Mouse (Mus musculus) liver, embryonic 12.5 days (tissue): Measurements from ENCODE around the gene Myo5c. TPM values are rescaled to one million over a fixed set of nuclear protein-coding genes. Genes with fewer than 3 reads are reported as not detected.

ENCODE experiments used
- ATAC-seq: fragments of 200-750 bp; cut with Nextera tagmentation; 2 replicates; pipeline ENCODE4 v1.8.0; 2017; ENCODE audit warnings: moderate number of reproducible peaks, mild to moderate bottlenecking, moderate library complexity
- H3K27ac ChIP-seq: fragments of 300-500 bp; sonication (generic); 2 replicates; pipeline ENCODE4 v1.5.1; 2016; ENCODE audit warnings: mild to moderate bottlenecking
- H3K27me3 ChIP-seq: fragments of 300-500 bp; sonication (generic); replicated peaks from 2 replicates; pipeline ENCODE4 v1.6.1; 2016; ENCODE audit warnings: mild to moderate bottlenecking, moderate library complexity
- H3K36me3 ChIP-seq: fragments of 300-500 bp; sonication (generic); 2 replicates; pipeline ENCODE4 v1.6.1; 2016; ENCODE audit warnings: mild to moderate bottlenecking, moderate library complexity
- H3K4me1 ChIP-seq: fragments of 300-500 bp; sonication (generic); 2 replicates; pipeline ENCODE4 v1.6.1; 2016
- H3K4me2 ChIP-seq: fragments of 300-500 bp; sonication (generic); 2 replicates; pipeline ENCODE4 v1.6.1; 2016; ENCODE audit warnings: mild to moderate bottlenecking, moderate library complexity
- H3K4me3 ChIP-seq: fragments of 300-500 bp; sonication (generic); 2 replicates; pipeline ENCODE4 v1.5.1; 2016; ENCODE audit warnings: mild to moderate bottlenecking, moderate library complexity
- H3K9ac ChIP-seq: fragments of 300-500 bp; sonication (generic); 2 replicates; pipeline ENCODE4 v1.6.1; 2016; ENCODE audit warnings: mild to moderate bottlenecking, moderate library complexity
- H3K9me3 ChIP-seq: fragments of 300-500 bp; sonication (generic); replicated peaks from 2 replicates; pipeline ENCODE4 v1.6.1; 2016; ENCODE audit warnings: mild to moderate bottlenecking, moderate library complexity
- WGBS: fragments of 180-500 bp; shearing (Covaris S2); methylation state at CpG from one replicate; pipeline ENCODE4 v1.1.7; 2016; ENCODE audit not compliant: insufficient replicate concordance; 5-methylcytosine and 5-hydroxymethylcytosine counted together
- polyA plus RNA-seq: library from polyadenylated mRNA; unstranded; fragments of >200 nt; fragmentation: Nextera tagmentation; extraction: Ambion mirVana; gene quantifications from 2 replicates; pipeline ENCODE4 v1.2.1, GENCODE M21; 2016

Myo5c gene
- polyA plus RNA-seq, 1 experiment from 2014 or later: 0.41 TPM

GRCm38 (mm10) chr9:75221420-75222287, 10.2 kb upstream of the Myo5c start:
- Histone ChIP-seq H3K9ac (no peak overlapping the region), H3K36me3 (no peaks in the 10 kb centered on the region), H3K27ac (no peak overlapping the region), H3K4me2 (no peak overlapping the region), H3K9me3 (no peaks in the 10 kb centered on the region), H3K27me3 (no peaks in the 10 kb centered on the region), H3K4me3 (no peak overlapping the region), H3K4me1 (no peaks in the 10 kb centered on the region; the same call in 1 of the 2 replicates)
- 43% methylated on average over 10 of the region's 10 CpGs for WGBS
- ATAC-seq: peak; percentile 79

GRCm38 (mm10) chr9:75232860-75233259, 1.0 kb downstream of the Myo5c start:
- H3K4me3 ChIP-seq: no peak overlapping the region
- H3K36me3 ChIP-seq: no peaks in the 10 kb centered on the region
- H3K4me1 ChIP-seq: no peaks in the 10 kb centered on the region
- peaks cover 48% of the 10 kb centered on the region for H3K27me3 ChIP-seq
- no peak for ATAC-seq
- whole genome bisulfite sequencing: 40% methylated on average over 8 of the region's 8 CpGs
- H3K9ac ChIP-seq: no peak overlapping the region
- no peaks in the 10 kb centered on the region for H3K9me3 ChIP-seq
- H3K4me2 ChIP-seq: no peak overlapping the region
- H3K27ac ChIP-seq: no peak overlapping the region

DNA sequence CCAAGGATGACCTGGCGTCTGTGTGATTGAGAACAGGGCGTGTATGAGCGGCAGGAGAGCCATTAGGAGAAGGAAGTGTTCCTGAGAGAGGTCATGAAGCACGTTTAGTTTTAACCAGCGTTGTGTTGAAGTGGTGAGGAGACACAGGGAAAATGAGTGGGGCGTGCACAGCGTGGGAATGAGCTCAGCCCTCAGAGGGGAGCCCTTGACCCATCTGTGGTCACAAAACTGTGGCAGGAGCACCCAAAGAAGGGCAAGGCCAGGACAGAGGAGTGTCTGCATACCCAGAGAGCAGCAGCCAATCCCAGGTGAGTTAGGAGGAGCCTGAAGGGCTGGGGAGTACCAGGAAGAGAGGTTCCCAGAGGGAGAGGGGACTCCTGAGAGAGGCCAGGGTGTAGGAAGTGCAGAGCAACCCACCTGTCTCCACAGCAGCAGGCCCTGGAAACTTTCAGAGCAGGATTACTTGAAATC, 2.5 kb downstream of the Myo5c start:
- no peak for ATAC-seq
- Histone ChIP-seq H3K27ac (no peak overlapping the region), H3K4me3 (no peak overlapping the region), H3K9ac (no peak overlapping the region), H3K36me3 (no peaks in the 10 kb centered on the region), H3K4me1 (no peaks in the 10 kb centered on the region), H3K27me3 (peaks cover 48% of the 10 kb centered on the region), H3K9me3 (no peaks in the 10 kb centered on the region), H3K4me2 (no peak overlapping the region)
- WGBS: 39% methylated on average over 7 of the region's 7 CpGs

GRCm38 (mm10) chr9:75234983-75235627, 3.3 kb downstream of the Myo5c start:
- no peak overlapping the region for H3K4me2 ChIP-seq
- no peaks in the 10 kb centered on the region for H3K9me3 ChIP-seq
- WGBS: 60% methylated on average over 12 of the region's 12 CpGs
- ATAC-seq: no peak
- peaks cover 48% of the 10 kb centered on the region for H3K27me3 ChIP-seq
- H3K27ac ChIP-seq: no peak overlapping the region
- no peak overlapping the region for H3K9ac ChIP-seq
- H3K36me3 ChIP-seq: no peaks in the 10 kb centered on the region
- no peak overlapping the region for H3K4me3 ChIP-seq
- no peaks in the 10 kb centered on the region for H3K4me1 ChIP-seq

GRCm38 (mm10) chr9:75235696-75236095, 3.9 kb downstream of the Myo5c start:
- no peak overlapping the region for H3K4me2 ChIP-seq
- no peaks in the 10 kb centered on the region for H3K9me3 ChIP-seq
- no peak overlapping the region for H3K27ac ChIP-seq
- H3K9ac ChIP-seq: no peak overlapping the region
- WGBS: 66% methylated on average over 2 of the region's 2 CpGs
- H3K4me1 ChIP-seq: no peaks in the 10 kb centered on the region
- no peaks in the 10 kb centered on the region for H3K36me3 ChIP-seq
- H3K4me3 ChIP-seq: no peak overlapping the region
- H3K27me3 ChIP-seq: peaks cover 45% of the 10 kb centered on the region
- ATAC-seq: no peak

DNA sequence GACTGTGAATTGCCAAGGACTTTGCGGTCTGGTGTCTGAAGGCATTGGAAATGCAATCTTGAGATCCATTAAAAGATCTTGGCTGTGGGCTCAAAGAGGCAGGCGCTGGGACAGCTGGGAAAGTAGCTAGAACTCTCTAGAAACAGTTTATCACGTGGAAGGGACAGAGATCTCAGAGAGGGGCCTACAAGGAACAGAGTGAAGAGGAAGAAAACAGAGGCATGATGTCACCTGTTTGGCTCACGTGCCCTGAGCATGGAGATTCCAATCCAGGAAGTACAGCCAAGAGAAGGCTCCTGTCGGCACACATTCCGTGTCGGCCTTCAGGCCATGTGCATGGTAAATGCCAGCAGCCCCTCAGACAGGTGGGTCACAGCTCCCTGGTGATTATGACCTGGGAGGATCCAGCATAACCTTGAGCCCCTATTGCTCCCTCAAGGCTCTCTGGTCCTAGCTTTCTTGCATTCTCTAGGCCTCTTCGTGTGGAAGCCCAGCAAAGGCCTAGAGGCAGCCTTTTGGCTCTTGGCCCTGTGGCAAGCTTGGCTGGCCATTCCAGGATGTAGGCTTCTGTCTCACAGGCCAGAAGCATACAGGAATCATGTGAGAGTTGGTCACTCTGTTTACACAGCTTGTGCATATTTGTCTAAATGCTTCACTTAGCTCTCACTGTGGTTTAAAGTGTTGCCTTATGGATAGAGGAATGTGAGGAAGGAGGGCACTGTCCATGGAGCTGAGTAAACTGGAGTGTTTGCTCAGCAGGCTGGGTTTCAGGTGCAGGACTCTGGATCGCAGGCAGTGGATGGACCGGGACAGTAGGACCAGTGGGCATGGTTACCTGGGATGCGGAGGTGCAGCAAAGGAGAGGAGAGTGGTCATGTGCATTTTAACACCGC, 4.8 kb downstream of the Myo5c start:
- Histone ChIP-seq H3K9ac (no peak overlapping the region), H3K4me3 (no peak overlapping the region), H3K9me3 (no peaks in the 10 kb centered on the region), H3K36me3 (no peaks in the 10 kb centered on the region), H3K27ac (no peak overlapping the region), H3K4me1 (no peaks in the 10 kb centered on the region), H3K27me3 (peaks cover 35% of the 10 kb centered on the region), H3K4me2 (no peak overlapping the region)
- 66% methylated on average over 12 of the region's 12 CpGs for WGBS
- peak; percentile 60 for ATAC-seq

- no peaks in the 10 kb centered on the region for H3K9me3 ChIP-seq
- ATAC-seq: no peak
- H3K9ac ChIP-seq: no peak overlapping the region
- no peaks in the 10 kb centered on the region for H3K4me1 ChIP-seq
- WGBS: 51% methylated on average over 3 of the region's 3 CpGs
- peaks cover 20% of the 10 kb centered on the region for H3K27me3 ChIP-seq
- H3K27ac ChIP-seq: no peak overlapping the region
- no peak overlapping the region for H3K4me3 ChIP-seq
- H3K36me3 ChIP-seq: no peaks in the 10 kb centered on the region
- no peak overlapping the region for H3K4me2 ChIP-seq
Measured at GRCm38 (mm10) chr9:75238179-75238578, 6.4 kb downstream of the Myo5c start.

DNA sequence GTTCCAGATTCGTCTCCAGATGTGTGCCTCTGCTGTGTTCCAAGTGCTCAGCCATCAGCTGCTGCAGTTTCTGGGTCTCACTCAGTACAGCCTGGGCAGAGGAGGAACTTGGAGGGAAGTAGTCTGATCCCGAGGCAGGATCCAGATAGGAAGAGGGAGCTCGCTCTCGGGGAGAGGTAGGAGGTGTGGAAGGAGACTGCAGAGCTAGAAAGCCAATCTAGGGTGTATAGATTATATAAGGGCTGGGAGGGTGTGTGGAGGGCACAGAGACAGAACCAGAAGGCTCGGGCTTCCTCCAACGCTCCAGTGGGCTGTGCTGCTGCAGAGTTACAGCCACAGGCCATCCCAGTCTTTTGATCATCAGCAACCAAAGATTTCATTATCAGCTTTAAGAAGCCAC, 11.2 kb downstream of the Myo5c start:
- WGBS: 53% methylated on average over 6 of the region's 6 CpGs
- H3K27ac ChIP-seq: no peak overlapping the region
- no peak overlapping the region for H3K9ac ChIP-seq
- no peaks in the 10 kb centered on the region for H3K4me1 ChIP-seq
- no peak overlapping the region for H3K4me2 ChIP-seq
- no peak overlapping the region for H3K4me3 ChIP-seq
- no peaks in the 10 kb centered on the region for H3K27me3 ChIP-seq
- ATAC-seq: no peak
- H3K9me3 ChIP-seq: no peaks in the 10 kb centered on the region
- no peaks in the 10 kb centered on the region for H3K36me3 ChIP-seq

GRCm38 (mm10) chr9:75243730-75244406, 12.0 kb downstream of the Myo5c start:
- no peak for ATAC-seq
- Histone ChIP-seq H3K4me2 (no peak overlapping the region), H3K9me3 (no peaks in the 10 kb centered on the region)

GRCm38 (mm10) chr9:75244527-75244926, 12.7 kb downstream of the Myo5c start:
- Histone ChIP-seq H3K4me3 (no peak overlapping the region), H3K27me3 (no peaks in the 10 kb centered on the region), H3K9ac (no peak overlapping the region), H3K9me3 (no peaks in the 10 kb centered on the region), H3K27ac (no peak overlapping the region), H3K36me3 (no peaks in the 10 kb centered on the region), H3K4me1 (no peaks in the 10 kb centered on the region), H3K4me2 (no peak overlapping the region)
- 59% methylated on average over 4 of the region's 4 CpGs for WGBS
- ATAC-seq: no peak

More at GRCm38 (mm10) chr9:75243730-75244406, 12.0 kb downstream of the Myo5c start:
- H3K4me1 ChIP-seq: no peaks in the 10 kb centered on the region
- H3K27ac ChIP-seq: no peak overlapping the region
- no peak overlapping the region for H3K4me3 ChIP-seq
- H3K36me3 ChIP-seq: no peaks in the 10 kb centered on the region
- H3K27me3 ChIP-seq: no peaks in the 10 kb centered on the region
- WGBS: 32% methylated on average over 5 of the region's 5 CpGs
- H3K9ac ChIP-seq: no peak overlapping the region

- H3K4me2 ChIP-seq: no peak overlapping the region
- WGBS: 56% methylated on average over 13 of the region's 13 CpGs
- ATAC-seq: no peak
- no peak overlapping the region for H3K4me3 ChIP-seq
- no peaks in the 10 kb centered on the region for H3K9me3 ChIP-seq
- H3K27ac ChIP-seq: no peak overlapping the region
- H3K36me3 ChIP-seq: no peaks in the 10 kb centered on the region
- no peaks in the 10 kb centered on the region for H3K27me3 ChIP-seq
- H3K4me1 ChIP-seq: no peaks in the 10 kb centered on the region
- no peak overlapping the region for H3K9ac ChIP-seq
Measured at GRCm38 (mm10) chr9:75246080-75246930, 14.5 kb downstream of the Myo5c start.
